Mouse (Mus musculus) forebrain, postnatal 0 days (tissue): ENCODE measurements around the gene Spz1. TPM values are rescaled to one million over a fixed set of nuclear protein-coding genes. Genes with fewer than 3 reads are reported as not detected.

Experiments
- ATAC-seq: fragments of 200-750 bp; cut with Nextera tagmentation; 2 replicates; pipeline ENCODE4 v1.8.0; 2017; ENCODE audit warnings: mild to moderate bottlenecking, moderate library complexity
- DNase-seq: peaks from one replicate; pipeline ENCODE4 v3.0.0-alpha.2; 2015
- H3K27ac ChIP-seq: fragments of 300-500 bp; sonication (generic); 2 replicates; pipeline ENCODE4 v1.5.1; 2014; ENCODE audit warnings: low read depth, mild to moderate bottlenecking, antibody characterized with exemption, low read length, moderate library complexity, mixed read lengths
- H3K27me3 ChIP-seq: fragments of 300-500 bp; sonication (generic); 2 replicates; pipeline ENCODE4 v1.6.1; 2014; ENCODE audit warnings: mild to moderate bottlenecking, low read length, mixed read lengths; ENCODE audit not compliant: insufficient read depth
- H3K36me3 ChIP-seq: fragments of 300-500 bp; sonication (generic); 2 replicates; pipeline ENCODE4 v1.6.1; 2014; ENCODE audit warnings: mild to moderate bottlenecking, moderate library complexity; ENCODE audit not compliant: insufficient read depth
- H3K4me1 ChIP-seq: fragments of 300-500 bp; sonication (generic); 2 replicates; pipeline ENCODE4 v1.6.1; 2014; ENCODE audit warnings: antibody characterized with exemption; ENCODE audit not compliant: insufficient read depth
- H3K4me2 ChIP-seq: fragments of 300-500 bp; sonication (generic); 2 replicates; pipeline ENCODE4 v1.6.1; 2014; ENCODE audit warnings: low read depth, mild to moderate bottlenecking, moderate library complexity
- H3K4me3 ChIP-seq: fragments of 300-500 bp; sonication (generic); 2 replicates; pipeline ENCODE4 v1.5.1; 2014; ENCODE audit warnings: low read depth, low read length, mixed read lengths
- H3K9ac ChIP-seq: fragments of 300-500 bp; sonication (generic); 2 replicates; pipeline ENCODE4 v1.6.1; 2014; ENCODE audit warnings: mild to moderate bottlenecking
- H3K9me3 ChIP-seq: fragments of 300-500 bp; sonication (generic); 2 replicates; pipeline ENCODE4 v1.6.1; 2016; ENCODE audit warnings: low read length
- CTCF ChIP-seq: sonication (generic); IDR thresholded peaks from 2 replicates; pipeline ENCODE4 v1.5.1; 2016; ENCODE audit warnings: antibody characterized with exemption, control low read depth, low read depth
- WGBS: fragments of 180-500 bp; shearing (Covaris S2); extraction: QIAGEN DNeasy Blood & Tissue Kit; methylation state at CpG from one replicate; pipeline ENCODE4 v1.1.7; 2014; 5-methylcytosine and 5-hydroxymethylcytosine counted together
- polyA plus RNA-seq: library from polyadenylated mRNA; unstranded; fragments of >200 nt; fragmentation: Nextera tagmentation; extraction: Ambion mirVana; gene quantifications from 2 replicates; pipeline ENCODE4 v1.2.1, GENCODE M21; 2015
- total RNA-seq: library from RNA; depleted of rRNA; stranded (reverse); fragments of >200 nt; gene quantifications from 2 replicates; pipeline ENCODE4 v1.2.3, GENCODE M21; 2014; rRNA removed

The Spz1 gene
- total and polyA plus RNA-seq, 2 experiments from 2014 or later = not detected

DNA sequence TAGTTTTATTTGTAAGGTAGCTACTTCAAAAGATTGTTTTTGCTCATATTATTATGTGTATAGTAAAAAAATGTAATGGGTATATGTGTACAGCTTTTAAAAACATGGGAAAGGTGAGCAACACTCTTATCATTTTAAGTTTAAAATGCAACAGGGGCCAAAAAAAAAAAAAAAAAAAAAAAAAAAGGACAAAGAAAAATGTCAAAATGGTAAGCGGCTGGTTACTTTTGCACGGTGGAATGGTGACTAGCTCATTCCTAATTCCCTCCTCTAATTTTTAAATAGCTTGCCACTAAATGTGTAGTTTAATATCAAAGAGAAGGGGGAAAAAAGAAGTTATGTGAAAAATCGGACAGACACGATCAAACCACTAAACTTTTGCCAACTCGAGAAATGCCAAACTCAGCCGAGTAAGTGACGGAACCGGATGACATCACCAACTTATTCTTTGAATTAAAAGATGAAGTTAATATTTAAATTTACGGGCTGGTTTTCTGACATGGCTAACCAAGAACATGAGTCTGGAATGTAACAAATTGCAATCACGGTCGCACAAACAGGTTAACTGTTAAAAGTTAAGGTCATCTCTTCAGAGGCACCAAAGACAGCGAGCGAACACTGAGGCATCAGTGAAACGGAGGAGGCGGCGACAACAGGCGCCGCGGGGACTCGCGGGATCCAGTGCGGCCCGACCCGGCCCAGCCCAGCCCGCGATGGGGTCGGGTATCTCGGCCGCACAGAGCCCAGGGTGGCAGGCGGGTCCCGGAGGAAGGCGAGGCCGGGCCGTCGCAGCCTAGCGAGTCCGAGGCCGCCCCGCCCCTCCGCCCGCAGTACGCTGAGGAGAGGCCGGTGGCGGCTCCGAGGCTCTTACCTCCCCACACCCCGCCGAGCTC, 45.9 kb downstream of the Spz1 start:
- Histone ChIP-seq H3K4me2 (peak overlapping the region; percentile 71), H3K27me3 (no peaks in the 10 kb centered on the region), H3K4me1 (no peaks in the 10 kb centered on the region), H3K4me3 (peak overlapping the region; percentile 93), H3K36me3 (no peaks in the 10 kb centered on the region), H3K27ac (peak overlapping the region; percentile 95), H3K9me3 (no peaks in the 10 kb centered on the region), H3K9ac (peak overlapping the region; percentile 73)
- DNase-seq = peak; percentile 68
- no peak for TF ChIP-seq CTCF
- 1% methylated on average over 47 of the region's 47 CpGs for WGBS
- peak; percentile 84 for ATAC-seq

Other genes starting within 250 kb of the Spz1 start
- gene Dhfr, start 221.4 kb downstream of the Spz1 start, total RNA-seq = 3.1 and 3.3 TPM in 2 replicates
- 2.8 and 3.1 TPM in 2 replicates for gene Dhfr, start 221.4 kb downstream of the Spz1 start, polyA plus RNA-seq
- 26.9 and 33.6 TPM in 2 replicates for gene Msh3, start 221.2 kb downstream of the Spz1 start, total RNA-seq
- 17.2 and 20.3 TPM in 2 replicates for gene Msh3, start 221.2 kb downstream of the Spz1 start, polyA plus RNA-seq
- gene Ankrd34b, start 150.3 kb downstream of the Spz1 start, total RNA-seq = 2.4 and 3.9 TPM in 2 replicates
- gene Ankrd34b, start 150.3 kb downstream of the Spz1 start, polyA plus RNA-seq = 1.5 and 2.3 TPM in 2 replicates
- gene Fam151b, start 92.2 kb downstream of the Spz1 start, total RNA-seq = 7.9 and 9.9 TPM in 2 replicates
- 0.19 TPM in 1 of 2 replicates, not detected in the other for gene Fam151b, start 92.2 kb downstream of the Spz1 start, polyA plus RNA-seq
- 19.1 and 23.2 TPM in 2 replicates for gene Zfyve16, start 45.3 kb downstream of the Spz1 start, total RNA-seq
- gene Zfyve16, start 45.3 kb downstream of the Spz1 start, polyA plus RNA-seq = 2.5 and 4.0 TPM in 2 replicates
- 31.1 and 41.7 TPM in 2 replicates for gene Serinc5, start 34.9 kb upstream of the Spz1 start, total RNA-seq
- gene Serinc5, start 34.9 kb upstream of the Spz1 start, polyA plus RNA-seq = 9.0 and 11.5 TPM in 2 replicates
- gene Thbs4, start 218.6 kb upstream of the Spz1 start, total RNA-seq = 0.24 and 0.46 TPM in 2 replicates
- gene Thbs4, start 218.6 kb upstream of the Spz1 start, polyA plus RNA-seq = 0.58 and 0.96 TPM in 2 replicates